Mouse (Mus musculus): ENCODE data around the gene Nme1. TPM values are rescaled to one million over a fixed set of nuclear protein-coding genes. Genes with fewer than 3 reads are reported as not detected.

Nme1 gene
- polyA plus RNA-seq, 1 experiment from 2014 or later, result 356 TPM

GRCm38 (mm10) chr11:93987026-93987425 is 18.7 kb upstream of the Nme1 start:
- Histone ChIP-seq H3K9me3 (no peaks in the 10 kb centered on the region), H3K4me1 (replicated peaks) (no peaks in the 10 kb centered on the region), H3K4me3 (no peak overlapping the region), H3K4me2 (no peak overlapping the region), H3K36me3 (no peaks in the 10 kb centered on the region), H3K27ac (replicated peaks) (0 out of 2 replicates have a peak overlapping the region, but pooled peaks have one; percentile 13), H3K27me3 (peaks cover 7% of the 10 kb centered on the region; the same call in 1 of the 2 replicates), H3K9ac (no peak overlapping the region)
- ATAC-seq (ENCODE audit: low read depth), result no peak
- WGBS, result 86% methylated on average over 4 of the region's 4 CpGs

DNA sequence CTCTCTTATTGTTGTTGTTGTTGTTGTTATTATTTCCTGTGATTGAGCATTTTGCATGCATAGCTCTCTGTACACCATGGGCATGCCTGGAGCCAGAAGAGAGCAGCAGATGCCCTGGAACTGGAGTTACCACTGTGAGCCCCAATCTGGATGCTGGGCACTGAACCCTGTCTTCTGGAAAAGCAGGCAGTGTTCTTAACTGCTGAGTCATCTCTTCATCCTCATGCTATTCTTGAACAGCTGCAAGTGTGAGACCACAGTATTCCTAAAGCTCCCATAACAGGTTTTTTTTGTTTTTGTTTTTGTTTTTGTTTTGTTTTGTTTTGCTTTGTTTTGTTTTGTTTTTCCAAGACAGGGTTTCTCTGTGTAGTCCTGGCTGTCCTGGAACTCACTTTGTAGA is 18.0 kb upstream of the Nme1 start:
- no peaks in the 10 kb centered on the region for H3K9me3 ChIP-seq
- no peak for ATAC-seq (ENCODE audit: low read depth)
- H3K27me3 ChIP-seq, result peaks cover 7% of the 10 kb centered on the region; the same call in 1 of the 2 replicates
- H3K27ac ChIP-seq (replicated peaks), result no peak overlapping the region
- H3K4me1 ChIP-seq (replicated peaks), result no peaks in the 10 kb centered on the region
- H3K4me2 ChIP-seq, result no peak overlapping the region
- H3K4me3 ChIP-seq, result no peak overlapping the region
- H3K36me3 ChIP-seq, result no peaks in the 10 kb centered on the region
- no peak overlapping the region for H3K9ac ChIP-seq

DNA sequence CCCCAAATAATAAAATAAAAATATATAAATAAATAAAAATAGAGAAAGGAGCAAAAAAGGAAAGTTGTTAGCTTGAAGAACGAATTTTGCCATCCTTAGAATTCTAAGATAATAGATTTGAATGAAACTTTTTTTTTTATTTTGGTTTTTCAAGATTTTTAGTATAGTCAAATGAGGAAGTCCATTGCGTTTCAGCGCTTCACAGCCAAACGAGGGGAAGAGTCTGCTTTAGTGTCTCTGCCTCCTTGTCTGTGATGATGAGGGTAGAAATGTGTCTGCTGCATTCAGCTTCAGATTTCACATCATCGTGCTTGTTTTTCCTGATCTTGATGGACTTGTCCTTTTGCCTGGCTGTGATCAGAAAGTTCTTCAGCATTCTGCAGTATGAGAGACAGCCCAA is 16.9 kb upstream of the Nme1 start:
- H3K4me2 ChIP-seq, result no peak overlapping the region
- peaks cover 7% of the 10 kb centered on the region; the same call in 1 of the 2 replicates for H3K27me3 ChIP-seq
- no peak overlapping the region for H3K9ac ChIP-seq
- H3K36me3 ChIP-seq, result no peaks in the 10 kb centered on the region
- no peak overlapping the region for H3K4me3 ChIP-seq
- WGBS, result 86% methylated on average over 5 of the region's 5 CpGs
- ATAC-seq (ENCODE audit: low read depth), result no peak
- H3K4me1 ChIP-seq (replicated peaks), result no peaks in the 10 kb centered on the region
- no peak overlapping the region for H3K27ac ChIP-seq (replicated peaks)
- H3K9me3 ChIP-seq, result no peaks in the 10 kb centered on the region

- 92% methylated on average over 3 of the region's 3 CpGs for WGBS
- peaks cover 2% of the 10 kb centered on the region; the same call in 1 of the 2 replicates for H3K4me1 ChIP-seq (replicated peaks)
- no peaks in the 10 kb centered on the region for H3K36me3 ChIP-seq
Observed at GRCm38 (mm10) chr11:93984619-93985018, 16.3 kb upstream of the Nme1 start.

GRCm38 (mm10) chr11:93979502-93980049 is 11.3 kb upstream of the Nme1 start:
- H3K4me1 ChIP-seq (replicated peaks), result peaks cover 5% of the 10 kb centered on the region; the same call in 1 of the 2 replicates
- no peak overlapping the region for H3K9ac ChIP-seq
- H3K27me3 ChIP-seq, result no peaks in the 10 kb centered on the region
- ATAC-seq (ENCODE audit: low read depth), result peak; percentile 82; the same call in 1 of the 2 replicates
- H3K4me3 ChIP-seq, result no peak overlapping the region
- 22% methylated on average over 6 of the region's 6 CpGs for WGBS
- H3K36me3 ChIP-seq, result no peaks in the 10 kb centered on the region
- H3K4me2 ChIP-seq, result no peak overlapping the region
- H3K9me3 ChIP-seq, result no peaks in the 10 kb centered on the region
- no peak overlapping the region for H3K27ac ChIP-seq (replicated peaks)

More at GRCm38 (mm10) chr11:93984619-93985018, 16.3 kb upstream of the Nme1 start:
- no peak overlapping the region for H3K4me2 ChIP-seq
- H3K27ac ChIP-seq (replicated peaks), result no peak overlapping the region
- H3K9ac ChIP-seq, result no peak overlapping the region
- no peaks in the 10 kb centered on the region for H3K9me3 ChIP-seq
- ATAC-seq (ENCODE audit: low read depth), result no peak
- H3K4me3 ChIP-seq, result no peak overlapping the region
- peaks cover 6% of the 10 kb centered on the region; the same call in 1 of the 2 replicates for H3K27me3 ChIP-seq

GRCm38 (mm10) chr11:93972951-93973350 is 4.6 kb upstream of the Nme1 start:
- 84% methylated on average over 5 of the region's 5 CpGs for WGBS
- no peaks in the 10 kb centered on the region for H3K36me3 ChIP-seq

DNA sequence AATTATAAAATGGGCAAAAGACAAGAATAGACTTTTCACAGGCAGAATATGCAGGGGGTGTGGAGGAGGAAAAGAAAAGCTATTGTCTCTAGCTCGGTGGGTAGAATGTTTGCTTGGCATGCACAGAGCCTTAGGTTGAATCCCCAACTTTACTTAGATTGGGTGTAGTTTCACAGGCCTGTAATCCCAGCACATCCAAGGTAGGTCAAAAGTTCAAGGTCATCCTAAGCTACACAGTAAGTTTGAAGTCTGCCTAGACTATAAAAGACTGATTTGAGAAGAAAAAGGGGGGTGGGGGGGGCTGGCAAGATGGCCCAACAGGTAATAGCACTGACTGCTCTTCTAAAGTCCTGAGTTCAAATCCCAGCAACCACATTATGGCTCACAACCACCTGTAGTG is 1.5 kb upstream of the Nme1 start:
- no peak for ATAC-seq (ENCODE audit: low read depth)
- Histone ChIP-seq H3K27ac (replicated peaks) (no peak overlapping the region), H3K27me3 (no peaks in the 10 kb centered on the region), H3K4me2 (no peak overlapping the region), H3K9ac (no peak overlapping the region), H3K4me1 (replicated peaks) (peaks cover 29% of the 10 kb centered on the region), H3K36me3 (peaks cover 14% of the 10 kb centered on the region), H3K4me3 (no peak overlapping the region), H3K9me3 (no peaks in the 10 kb centered on the region)
- 73% methylated on average over 1 of the region's 1 CpGs for WGBS

More at GRCm38 (mm10) chr11:93972951-93973350, 4.6 kb upstream of the Nme1 start:
- no peaks in the 10 kb centered on the region for H3K27me3 ChIP-seq
- H3K4me1 ChIP-seq (replicated peaks), result peaks cover 10% of the 10 kb centered on the region
- no peak overlapping the region for H3K4me2 ChIP-seq
- ATAC-seq (ENCODE audit: low read depth), result no peak
- H3K4me3 ChIP-seq, result no peak overlapping the region
- H3K27ac ChIP-seq (replicated peaks), result no peak overlapping the region
- no peaks in the 10 kb centered on the region for H3K9me3 ChIP-seq
- H3K9ac ChIP-seq, result no peak overlapping the region

- no peak overlapping the region for H3K9ac ChIP-seq
- no peaks in the 10 kb centered on the region for H3K27me3 ChIP-seq
- peak overlapping the region; percentile 50; the same call in 1 of the 2 replicates for H3K4me2 ChIP-seq
- H3K36me3 ChIP-seq, result peaks cover 20% of the 10 kb centered on the region
- H3K4me1 ChIP-seq (replicated peaks), result peaks cover 29% of the 10 kb centered on the region
- H3K4me3 ChIP-seq, result no peak overlapping the region
- no peaks in the 10 kb centered on the region for H3K9me3 ChIP-seq
- ATAC-seq (ENCODE audit: low read depth), result no peak
- peak overlapping the region; percentile 79 for H3K27ac ChIP-seq (replicated peaks)
- 97% methylated on average over 6 of the region's 6 CpGs for WGBS
Observed at GRCm38 (mm10) chr11:93969171-93969570, 850 bp upstream of the Nme1 start.

DNA sequence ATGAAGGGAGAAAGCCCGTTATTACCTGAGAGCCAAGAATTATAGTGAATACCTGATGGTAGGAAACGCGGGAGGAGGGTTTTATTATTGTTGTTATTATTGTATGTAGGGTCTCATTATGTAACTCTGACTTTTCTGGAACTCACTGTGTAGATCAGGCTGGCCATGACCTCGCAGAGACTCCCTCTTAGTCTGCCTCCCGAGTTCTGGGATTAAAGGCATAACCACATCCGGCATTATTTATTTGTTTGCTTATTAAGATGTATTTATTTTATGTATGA is 467 bp upstream of the Nme1 start:
- H3K4me3 ChIP-seq, result peak overlapping the region; percentile 64
- peak overlapping the region; percentile 50; the same call in 1 of the 2 replicates for H3K9ac ChIP-seq
- H3K9me3 ChIP-seq, result no peaks in the 10 kb centered on the region
- H3K27me3 ChIP-seq, result no peaks in the 10 kb centered on the region
- ATAC-seq (ENCODE audit: low read depth), result peak; percentile 14; the same call in 1 of the 2 replicates
- H3K27ac ChIP-seq (replicated peaks), result peak overlapping the region; percentile 79
- 47% methylated on average over 6 of the region's 6 CpGs for WGBS
- peaks cover 29% of the 10 kb centered on the region for H3K4me1 ChIP-seq (replicated peaks)
- peak overlapping the region; percentile 50 for H3K4me2 ChIP-seq
- peaks cover 24% of the 10 kb centered on the region for H3K36me3 ChIP-seq

DNA sequence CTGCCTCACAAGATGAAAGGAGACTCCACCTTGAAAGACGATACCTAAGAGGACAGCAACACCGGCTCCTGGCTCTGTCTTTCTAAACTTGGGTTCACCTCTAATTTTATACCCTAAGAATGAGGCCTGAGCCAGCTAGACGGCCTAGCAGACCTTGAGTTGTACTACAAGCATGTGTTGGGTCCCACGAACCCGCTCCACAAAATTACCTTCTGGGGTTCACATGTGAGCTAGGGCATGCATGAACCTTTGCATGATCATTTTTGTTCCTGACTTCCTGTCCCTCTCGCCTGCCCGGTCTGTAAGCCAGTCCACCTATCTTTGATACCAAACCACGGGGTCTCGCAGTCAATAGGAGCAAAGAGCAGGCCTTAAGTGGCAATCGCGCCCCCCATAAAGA is 940 bp downstream of the Nme1 start:
- 5% methylated on average over 11 of the region's 11 CpGs for WGBS
- no peak; the same call in 1 of the 2 replicates for ATAC-seq (ENCODE audit: low read depth)

GRCm38 (mm10) chr11:93965391-93965790 is 2.9 kb downstream of the Nme1 start:
- Histone ChIP-seq H3K27me3 (no peaks in the 10 kb centered on the region), H3K27ac (replicated peaks) (no peak overlapping the region), H3K4me1 (replicated peaks) (peaks cover 33% of the 10 kb centered on the region), H3K36me3 (peaks cover 55% of the 10 kb centered on the region), H3K4me2 (no peak overlapping the region), H3K9ac (no peak overlapping the region), H3K4me3 (no peak overlapping the region), H3K9me3 (no peaks in the 10 kb centered on the region)
- WGBS, result 97% methylated on average over 6 of the region's 6 CpGs
- no peak for ATAC-seq (ENCODE audit: low read depth)

More for the DNA sequence above, 940 bp downstream of the Nme1 start:
- Histone ChIP-seq H3K27me3 (no peaks in the 10 kb centered on the region), H3K27ac (replicated peaks) (peak overlapping the region; percentile 78), H3K4me2 (peak overlapping the region; percentile 91), H3K9ac (peak overlapping the region; percentile 89), H3K9me3 (no peaks in the 10 kb centered on the region), H3K4me3 (peak overlapping the region; percentile 64), H3K36me3 (peaks cover 37% of the 10 kb centered on the region), H3K4me1 (replicated peaks) (peaks cover 33% of the 10 kb centered on the region)

DNA sequence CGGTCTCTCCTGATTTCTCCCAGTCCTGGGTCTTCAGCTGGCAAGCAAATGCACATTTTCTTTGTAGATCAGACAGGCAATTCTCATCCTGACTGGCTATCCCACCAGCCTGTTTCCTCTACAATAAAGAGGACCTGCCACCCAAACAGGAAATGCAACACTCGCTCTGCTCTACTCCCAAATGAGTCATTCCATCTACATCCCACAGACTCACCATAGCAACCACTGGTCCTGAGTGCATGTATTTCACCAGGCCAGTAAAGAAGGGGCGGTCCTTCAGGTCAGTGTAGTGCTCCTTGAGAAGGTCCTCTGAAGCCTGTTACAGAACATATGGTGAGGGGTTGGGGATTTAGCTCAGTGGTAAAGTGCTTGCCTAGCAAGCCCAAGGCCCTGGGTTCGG is 5.3 kb downstream of the Nme1 start:
- Histone ChIP-seq H3K9ac (no peak overlapping the region), H3K4me2 (no peak overlapping the region), H3K36me3 (peaks cover 78% of the 10 kb centered on the region), H3K4me3 (no peak overlapping the region), H3K9me3 (no peaks in the 10 kb centered on the region), H3K27me3 (no peaks in the 10 kb centered on the region), H3K27ac (replicated peaks) (no peak overlapping the region), H3K4me1 (replicated peaks) (peaks cover 23% of the 10 kb centered on the region)
- WGBS, result 73% methylated on average over 4 of the region's 4 CpGs
- no peak for ATAC-seq (ENCODE audit: low read depth)

DNA sequence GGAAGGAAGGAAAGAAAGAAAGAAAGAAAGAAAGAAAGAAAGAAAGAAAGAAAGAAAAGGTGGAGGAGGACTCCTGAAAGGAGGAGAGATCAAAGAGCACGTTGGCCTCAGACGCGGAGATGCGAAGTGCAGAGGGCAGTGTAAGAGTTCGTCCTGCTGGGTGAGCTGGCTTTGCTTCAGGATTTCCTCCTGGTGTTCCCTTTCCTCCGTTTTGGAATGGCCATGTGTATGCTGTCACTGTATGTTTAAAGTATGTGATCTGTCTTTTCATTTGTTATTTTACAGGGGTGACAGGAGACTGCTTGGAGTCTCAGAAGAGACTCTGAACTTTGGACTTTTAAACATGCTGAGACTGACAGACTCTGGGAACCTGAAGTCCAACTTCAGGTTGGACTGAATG is 6.8 kb downstream of the Nme1 start:
- no peak overlapping the region for H3K27ac ChIP-seq (replicated peaks)
- no peak overlapping the region for H3K4me3 ChIP-seq
- no peaks in the 10 kb centered on the region for H3K9me3 ChIP-seq
- no peak overlapping the region for H3K4me2 ChIP-seq
- H3K36me3 ChIP-seq, result peaks cover 87% of the 10 kb centered on the region
- peaks cover 16% of the 10 kb centered on the region for H3K4me1 ChIP-seq (replicated peaks)
- H3K9ac ChIP-seq, result no peak overlapping the region
- H3K27me3 ChIP-seq, result no peaks in the 10 kb centered on the region
- 93% methylated on average over 6 of the region's 6 CpGs for WGBS
- no peak for ATAC-seq (ENCODE audit: low read depth)
